Mouse (Mus musculus): ENCODE measurements around the gene Sgsm1. TPM values are rescaled to one million over a fixed set of nuclear protein-coding genes. Genes with fewer than 3 reads are reported as not detected.

Sgsm1 gene
- total and polyA plus RNA-seq, 2 experiments from 2014 or later, result 0.11 to 1.1 TPM

DNA sequence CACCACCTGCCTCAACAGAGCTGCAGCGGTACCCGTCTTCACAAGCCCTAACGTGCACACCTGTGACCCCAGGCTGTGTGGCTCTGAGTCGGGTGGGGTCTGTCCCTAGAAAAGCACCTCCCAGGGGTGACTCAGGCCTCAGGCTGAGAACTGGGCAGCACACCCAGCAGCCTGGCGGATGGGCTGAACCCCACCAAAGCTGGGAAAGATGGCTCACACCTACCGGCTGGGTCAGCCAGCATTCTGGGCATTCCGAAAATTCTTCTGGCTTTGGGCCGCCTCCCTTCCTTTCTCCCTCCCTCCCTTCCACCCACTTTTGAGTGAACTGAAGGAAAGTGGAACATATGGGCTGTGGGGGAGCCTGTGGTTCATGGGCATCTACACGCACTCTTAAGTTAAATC is 95.0 kb downstream of the Sgsm1 start:
- H3K9me3 ChIP-seq (replicated peaks; ENCODE audit: control insufficient read depth, low read length), result no peaks in the 10 kb centered on the region
- peaks cover 12% of the 10 kb centered on the region; the same call in 1 of the 2 replicates for H3K27me3 ChIP-seq (ENCODE audit: control insufficient read depth, insufficient read depth, low read length)
- no peak overlapping the region for H3K9ac ChIP-seq (replicated peaks; ENCODE audit: low read depth, low read length)
- ATAC-seq (ENCODE audit: insufficient read depth, low read depth) (no peak), DNase-seq (ENCODE audit: low spot score) (no peak)
- H3K4me1 ChIP-seq (ENCODE audit: control insufficient read depth, insufficient read depth), result peaks cover 4% of the 10 kb centered on the region; the same call in 1 of the 2 replicates
- no peak overlapping the region for H3K27ac ChIP-seq (ENCODE audit: low read depth)
- no peaks in the 10 kb centered on the region for H3K36me3 ChIP-seq (replicated peaks; ENCODE audit: control insufficient read depth, insufficient read depth, low read length)
- TF ChIP-seq EP300 (IDR thresholded peaks at IDR 0.05; ENCODE audit: low read depth), result no peak
- TF ChIP-seq CTCF (IDR thresholded peaks at IDR 0.05; ENCODE audit: low read depth), result no peak
- H3K4me2 ChIP-seq (ENCODE audit: low read depth, low read length), result no peak overlapping the region
- WGBS, result 53% methylated on average over 9 of the region's 9 CpGs
- H3K4me3 ChIP-seq (ENCODE audit: low read depth, low read length), result no peak overlapping the region

DNA sequence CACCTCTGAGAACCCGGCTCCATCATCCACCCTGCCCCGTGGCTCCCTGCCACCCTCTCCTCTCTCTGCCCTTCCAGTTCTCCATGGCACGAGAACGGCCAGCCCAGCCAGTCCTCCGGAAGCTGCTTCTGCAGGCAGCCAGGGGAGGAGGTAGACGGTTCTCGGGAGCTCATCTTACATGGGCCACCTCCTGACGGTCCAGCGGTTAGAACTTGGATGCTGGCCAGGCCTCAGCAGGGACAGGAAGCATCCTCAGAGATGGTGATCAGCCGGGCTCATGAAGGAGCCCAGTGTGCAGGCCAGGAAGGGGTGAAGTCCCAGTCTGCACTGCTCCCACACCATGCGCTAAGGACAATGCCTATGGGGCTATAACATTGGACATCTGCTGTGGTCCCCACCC is 96.1 kb downstream of the Sgsm1 start:
- Histone ChIP-seq H3K36me3 (replicated peaks; ENCODE audit: control insufficient read depth, insufficient read depth, low read length) (no peaks in the 10 kb centered on the region), H3K4me3 (ENCODE audit: low read depth, low read length) (no peak overlapping the region), H3K27me3 (ENCODE audit: control insufficient read depth, insufficient read depth, low read length) (0 out of 2 replicates have a peak, but pooled peaks cover 6% of the 10 kb centered on the region), H3K4me2 (ENCODE audit: low read depth, low read length) (no peak overlapping the region), H3K9me3 (replicated peaks; ENCODE audit: control insufficient read depth, low read length) (no peaks in the 10 kb centered on the region), H3K9ac (replicated peaks; ENCODE audit: low read depth, low read length) (no peak overlapping the region), H3K4me1 (ENCODE audit: control insufficient read depth, insufficient read depth) (peaks cover 8% of the 10 kb centered on the region; the same call in 1 of the 2 replicates), H3K27ac (ENCODE audit: low read depth) (peak overlapping the region; percentile 3; the same call in 1 of the 2 replicates)
- no peak for DNase-seq (ENCODE audit: low spot score)
- peak; percentile 48; the same call in 1 of the 2 replicates for ATAC-seq (ENCODE audit: insufficient read depth, low read depth)
- WGBS, result 54% methylated on average over 11 of the region's 11 CpGs
- no peak for TF ChIP-seq CTCF (IDR thresholded peaks at IDR 0.05; ENCODE audit: low read depth)
- no peak for TF ChIP-seq EP300 (IDR thresholded peaks at IDR 0.05; ENCODE audit: low read depth)

DNA sequence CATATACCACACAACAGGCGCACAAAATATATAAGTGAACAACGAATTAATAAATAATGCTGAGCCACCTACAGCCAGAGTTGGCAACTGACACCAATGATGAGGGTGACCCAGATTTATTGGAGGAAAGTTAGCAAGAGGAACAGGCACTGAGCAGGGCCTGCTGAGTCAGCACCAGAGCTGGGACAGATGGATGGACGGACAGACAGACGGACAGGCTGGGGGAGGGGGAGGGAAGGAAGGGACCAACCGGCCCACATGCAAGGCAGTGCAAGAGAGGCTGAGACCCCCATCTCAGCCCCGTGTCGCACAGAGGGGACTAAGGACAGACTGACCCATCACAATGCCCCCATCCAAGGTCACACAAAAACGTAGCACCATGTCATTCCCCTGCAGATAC is 96.5 kb downstream of the Sgsm1 start:
- WGBS, result 69% methylated on average over 8 of the region's 8 CpGs
- Histone ChIP-seq H3K27ac (ENCODE audit: low read depth) (peak overlapping the region; percentile 3; the same call in 1 of the 2 replicates), H3K27me3 (ENCODE audit: control insufficient read depth, insufficient read depth, low read length) (0 out of 2 replicates have a peak, but pooled peaks cover 6% of the 10 kb centered on the region), H3K4me3 (ENCODE audit: low read depth, low read length) (no peak overlapping the region), H3K4me2 (ENCODE audit: low read depth, low read length) (no peak overlapping the region), H3K9ac (replicated peaks; ENCODE audit: low read depth, low read length) (no peak overlapping the region), H3K4me1 (ENCODE audit: control insufficient read depth, insufficient read depth) (peaks cover 8% of the 10 kb centered on the region; the same call in 1 of the 2 replicates), H3K9me3 (replicated peaks; ENCODE audit: control insufficient read depth, low read length) (no peaks in the 10 kb centered on the region), H3K36me3 (replicated peaks; ENCODE audit: control insufficient read depth, insufficient read depth, low read length) (no peaks in the 10 kb centered on the region)
- TF ChIP-seq CTCF (IDR thresholded peaks at IDR 0.05; ENCODE audit: low read depth), result no peak
- no peak for TF ChIP-seq EP300 (IDR thresholded peaks at IDR 0.05; ENCODE audit: low read depth)
- ATAC-seq (ENCODE audit: insufficient read depth, low read depth), result no peak
- DNase-seq (ENCODE audit: low spot score), result no peak

DNA sequence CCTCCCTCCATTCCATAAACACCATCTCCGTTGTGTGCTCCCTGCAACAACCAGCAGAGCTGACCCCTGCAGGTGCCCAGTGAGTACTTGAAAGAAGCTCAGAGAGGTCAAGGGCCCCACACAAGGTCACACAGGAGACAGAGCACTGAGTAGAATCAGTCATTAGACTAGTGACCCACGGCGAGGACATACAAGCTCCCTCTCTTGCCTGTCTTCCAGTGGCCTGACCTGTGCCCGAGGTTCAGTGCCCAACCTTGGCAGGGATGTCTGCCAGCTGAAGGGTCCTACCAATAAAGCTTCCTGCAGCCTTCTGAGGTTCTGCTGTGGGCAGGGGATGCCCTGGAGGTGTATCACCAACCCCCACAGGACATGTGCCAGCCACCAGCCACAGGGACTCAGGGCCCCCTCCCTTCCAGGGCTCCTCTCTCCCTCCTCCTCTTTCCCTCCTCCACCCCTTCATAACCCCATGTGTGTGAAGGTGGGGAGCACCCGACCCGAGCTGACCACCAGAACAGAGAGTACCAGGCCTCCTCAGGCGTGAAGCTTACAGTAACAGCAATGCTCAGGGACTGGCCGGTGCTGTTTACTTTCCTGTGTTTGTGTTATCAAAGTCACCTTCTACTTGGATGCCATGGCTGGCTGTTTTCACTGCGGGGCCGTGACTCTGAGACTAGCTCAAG is 98.3 kb downstream of the Sgsm1 start:
- Histone ChIP-seq H3K4me2 (ENCODE audit: low read depth, low read length) (no peak overlapping the region), H3K4me3 (ENCODE audit: low read depth, low read length) (no peak overlapping the region), H3K9me3 (replicated peaks; ENCODE audit: control insufficient read depth, low read length) (no peaks in the 10 kb centered on the region), H3K36me3 (replicated peaks; ENCODE audit: control insufficient read depth, insufficient read depth, low read length) (no peaks in the 10 kb centered on the region), H3K27ac (ENCODE audit: low read depth) (0 out of 2 replicates have a peak overlapping the region, but pooled peaks have one; percentile 4), H3K9ac (replicated peaks; ENCODE audit: low read depth, low read length) (no peak overlapping the region), H3K4me1 (ENCODE audit: control insufficient read depth, insufficient read depth) (peaks cover 13% of the 10 kb centered on the region), H3K27me3 (ENCODE audit: control insufficient read depth, insufficient read depth, low read length) (no peaks in the 10 kb centered on the region)
- 61% methylated on average over 10 of the region's 10 CpGs for WGBS
- no peak for DNase-seq (ENCODE audit: low spot score)
- TF ChIP-seq EP300 (IDR thresholded peaks at IDR 0.05; ENCODE audit: low read depth) (no peak), CTCF (IDR thresholded peaks at IDR 0.05; ENCODE audit: low read depth) (no peak)
- no peak for ATAC-seq (ENCODE audit: insufficient read depth, low read depth)

DNA sequence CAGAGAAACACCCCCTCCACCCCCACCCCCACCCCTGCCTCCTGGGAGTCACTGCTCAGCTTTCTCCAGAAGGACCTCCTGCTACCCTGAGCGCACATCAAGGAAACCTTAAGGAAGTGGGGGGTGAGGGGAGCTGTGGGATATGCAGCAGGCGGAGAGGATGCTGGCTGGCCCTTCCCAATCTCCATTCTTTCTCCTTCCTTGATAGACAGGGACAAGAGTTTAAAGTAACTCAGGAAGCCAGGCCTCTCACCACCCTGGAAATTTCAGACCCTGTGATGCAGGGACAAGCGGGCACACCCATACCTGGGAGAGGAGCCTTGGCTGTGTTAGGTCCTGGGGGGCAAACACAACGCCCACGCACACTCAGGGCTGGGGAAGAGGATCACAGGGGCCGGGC is 100.3 kb downstream of the Sgsm1 start:
- Histone ChIP-seq H3K9ac (replicated peaks; ENCODE audit: low read depth, low read length) (no peak overlapping the region), H3K4me3 (ENCODE audit: low read depth, low read length) (no peak overlapping the region), H3K36me3 (replicated peaks; ENCODE audit: control insufficient read depth, insufficient read depth, low read length) (no peaks in the 10 kb centered on the region), H3K27ac (ENCODE audit: low read depth) (peak overlapping the region; percentile 92), H3K27me3 (ENCODE audit: control insufficient read depth, insufficient read depth, low read length) (no peaks in the 10 kb centered on the region), H3K4me1 (ENCODE audit: control insufficient read depth, insufficient read depth) (peaks cover 13% of the 10 kb centered on the region), H3K4me2 (ENCODE audit: low read depth, low read length) (no peak overlapping the region), H3K9me3 (replicated peaks; ENCODE audit: control insufficient read depth, low read length) (no peaks in the 10 kb centered on the region)
- TF ChIP-seq EP300 (IDR thresholded peaks at IDR 0.05; ENCODE audit: low read depth) (no peak), CTCF (IDR thresholded peaks at IDR 0.05; ENCODE audit: low read depth) (no peak)
- WGBS, result 72% methylated on average over 6 of the region's 6 CpGs
- peak; percentile 63 for DNase-seq (ENCODE audit: low spot score)
- no peak for ATAC-seq (ENCODE audit: insufficient read depth, low read depth)
